Mouse (Mus musculus) retina, adult 2 months (tissue): ENCODE data around the gene Dhdds.

ENCODE experiments used
- DNase-seq: peaks from one replicate; pipeline ENCODE4 v3.0.0-alpha.2; 2012; ENCODE audit warnings: low read depth, low spot score

The Dhdds gene

DNA sequence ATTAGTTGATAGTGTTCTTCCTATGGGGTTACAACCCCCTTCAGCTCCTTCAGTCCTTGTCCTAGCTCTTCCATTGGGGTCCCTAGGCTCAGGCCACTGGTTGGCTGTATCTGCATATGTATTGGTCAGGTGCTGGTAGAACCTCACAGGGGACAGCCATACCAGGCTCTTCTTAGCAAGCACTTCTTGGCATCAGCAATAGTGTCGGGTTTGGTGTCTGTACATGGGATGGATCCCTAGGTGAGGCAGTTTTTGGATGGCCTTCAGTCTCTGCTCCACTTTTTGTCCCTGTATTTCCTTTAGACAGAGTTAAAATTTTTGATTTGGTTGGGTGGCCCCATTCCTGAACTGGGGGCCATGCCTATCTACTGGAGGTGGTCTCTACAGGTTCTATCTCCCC lies 41.8 kb downstream of the Dhdds start:
- DNase-seq: no peak

DNA sequence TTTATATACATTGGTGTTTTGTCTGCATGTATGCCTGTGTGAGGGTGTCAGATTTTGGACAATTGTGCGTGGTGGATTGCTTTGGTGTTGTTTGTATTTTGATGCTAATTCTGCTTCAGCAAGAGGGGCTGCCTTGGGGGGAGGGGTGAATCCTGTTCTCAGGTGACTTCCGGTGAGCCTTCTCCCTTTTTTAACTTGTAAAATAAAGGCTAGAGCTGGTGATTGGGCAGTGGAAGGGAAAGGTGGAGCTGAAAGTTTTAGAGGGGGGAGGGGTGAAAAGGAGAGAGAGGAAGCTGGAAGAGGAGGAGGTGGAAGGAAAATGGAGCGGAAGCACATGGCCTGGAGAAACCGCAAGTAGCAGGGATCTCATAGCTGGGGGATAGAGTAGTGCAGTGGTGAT lies 44.4 kb downstream of the Dhdds start:
- DNase-seq: no peak

- no peak for DNase-seq
These were observed 54.0 kb downstream of the Dhdds start for GRCm38 (mm10) chr4:133946736-133947135.

DNA sequence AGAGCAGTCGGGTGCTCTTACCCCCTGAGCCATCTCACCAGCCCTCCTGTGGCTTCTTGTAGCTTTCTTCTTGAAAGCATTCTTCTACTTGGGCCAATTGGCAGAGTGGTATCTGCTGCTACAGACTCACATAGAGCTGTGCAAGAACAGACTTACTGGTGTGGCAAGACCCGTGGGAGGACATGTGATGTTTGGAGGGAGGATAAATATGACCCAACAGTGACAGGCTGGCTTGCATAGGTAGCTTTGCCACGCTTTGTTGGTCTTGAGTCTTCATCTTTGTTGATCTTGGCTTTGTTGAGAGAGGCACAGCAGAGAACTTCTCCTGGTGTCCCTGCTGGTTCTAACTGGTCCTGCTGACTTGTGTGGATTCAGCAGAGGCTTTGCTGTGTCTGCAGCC lies 56.9 kb downstream of the Dhdds start:
- DNase-seq: no peak

GRCm38 (mm10) chr4:133942679-133943078 lies 58.0 kb downstream of the Dhdds start:
- no peak for DNase-seq

GRCm38 (mm10) chr4:133941576-133941975 lies 59.1 kb downstream of the Dhdds start:
- no peak for DNase-seq

GRCm38 (mm10) chr4:133940386-133941260 lies 60.1 kb downstream of the Dhdds start:
- DNase-seq: no peak

- DNase-seq: no peak
These were observed 62.6 kb downstream of the Dhdds start for GRCm38 (mm10) chr4:133938077-133938476.

DNA sequence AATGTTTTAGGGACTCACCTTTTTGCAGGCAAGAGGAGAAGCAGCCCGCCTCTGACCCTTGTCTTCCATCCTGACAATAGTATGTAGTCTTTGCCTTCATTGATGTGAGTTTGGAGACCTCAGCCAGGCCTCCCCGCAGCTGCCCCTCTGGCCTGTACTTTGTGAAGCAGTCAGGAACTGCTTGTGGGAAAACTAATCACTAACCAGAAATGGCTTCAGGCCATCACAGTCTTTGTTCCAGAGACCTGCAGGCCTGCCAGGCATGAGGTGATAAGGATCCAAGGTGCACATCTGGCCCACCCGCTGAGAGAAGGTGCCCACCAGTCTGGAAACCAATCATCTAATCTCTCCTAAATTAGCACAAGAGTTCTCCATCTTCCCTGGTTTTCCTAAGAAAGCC lies 68.9 kb downstream of the Dhdds start:
- no peak for DNase-seq

GRCm38 (mm10) chr4:133931349-133931748 lies 69.4 kb downstream of the Dhdds start:
- DNase-seq: no peak

GRCm38 (mm10) chr4:133929278-133929670 lies 71.4 kb downstream of the Dhdds start:
- no peak for DNase-seq

DNA sequence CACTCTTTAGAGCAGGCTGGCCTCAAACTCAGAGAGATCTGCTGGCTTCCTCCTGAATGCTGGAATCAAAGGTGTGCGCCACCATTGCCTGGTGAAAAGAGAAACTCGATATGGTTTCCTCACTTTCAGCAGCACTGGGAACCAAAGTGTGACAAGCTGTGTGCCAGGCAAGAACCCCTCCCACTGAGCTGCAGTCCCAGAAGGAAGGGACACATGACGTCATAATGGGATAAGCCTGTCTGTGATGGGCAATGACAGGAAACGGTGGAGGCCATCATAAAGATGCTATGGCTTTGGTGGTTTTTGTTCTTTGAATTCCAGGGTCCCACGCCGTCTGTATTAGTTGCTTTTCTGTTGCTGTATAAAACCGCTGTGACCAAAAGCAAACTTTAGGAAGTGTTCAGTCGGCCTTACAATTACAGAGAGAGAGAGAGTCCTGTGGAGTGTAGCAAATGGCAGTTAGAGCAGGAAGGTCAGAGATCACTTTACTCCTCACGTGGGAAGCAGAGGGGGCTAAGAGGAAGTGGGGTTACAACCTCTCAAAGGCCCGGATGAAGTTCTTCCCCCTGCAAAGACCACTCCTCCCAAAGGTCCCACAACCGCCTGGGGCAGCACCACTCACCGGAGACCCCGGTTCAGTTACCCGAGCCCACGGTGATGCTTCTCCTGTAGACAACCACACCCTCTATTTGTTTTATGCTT lies 72.0 kb downstream of the Dhdds start:
- DNase-seq: no peak

GRCm38 (mm10) chr4:133925204-133925603 lies 75.5 kb downstream of the Dhdds start:
- no peak for DNase-seq

GRCm38 (mm10) chr4:133923743-133924142 lies 77.0 kb downstream of the Dhdds start:
- DNase-seq: no peak
